Mouse (Mus musculus) stomach, embryonic 15.5 days (tissue): ENCODE data around the gene Gm45233. TPM values are rescaled to one million over a fixed set of nuclear protein-coding genes. Genes with fewer than 3 reads are reported as not detected.
"Not testable (repeated sequence)": the region's sequence is repeated elsewhere in the genome, so short reads cannot be mapped to it uniquely, and the experiment has no call there.

Experiments
- ATAC-seq: fragments of 200-750 bp; cut with Nextera tagmentation; 2 replicates; pipeline ENCODE4 v1.8.0; 2017; ENCODE audit warnings: low read depth, moderate number of reproducible peaks, moderate TSS enrichment; ENCODE audit not compliant: insufficient read depth, low FRiP score
- H3K27ac ChIP-seq: fragments of 300-500 bp; sonication (generic); 2 replicates; pipeline ENCODE4 v1.5.1; 2015; ENCODE audit warnings: mild to moderate bottlenecking, inconsistent platforms
- H3K27me3 ChIP-seq: fragments of 300-500 bp; sonication (generic); replicated peaks from 2 replicates; pipeline ENCODE4 v1.6.1; 2015; ENCODE audit warnings: inconsistent platforms
- H3K36me3 ChIP-seq: fragments of 300-500 bp; sonication (generic); 2 replicates; pipeline ENCODE4 v1.6.1; 2015; ENCODE audit warnings: inconsistent platforms
- H3K4me1 ChIP-seq: fragments of 300-500 bp; sonication (generic); 2 replicates; pipeline ENCODE4 v1.6.1; 2015; ENCODE audit warnings: inconsistent platforms
- H3K4me2 ChIP-seq: fragments of 300-500 bp; sonication (generic); 2 replicates; pipeline ENCODE4 v1.6.1; 2015; ENCODE audit warnings: mild to moderate bottlenecking, inconsistent platforms
- H3K4me3 ChIP-seq: fragments of 300-500 bp; sonication (generic); replicated peaks from 2 replicates; pipeline ENCODE4 v1.5.1; 2015; ENCODE audit warnings: inconsistent platforms
- H3K9ac ChIP-seq: fragments of 300-500 bp; sonication (generic); 2 replicates; pipeline ENCODE4 v1.6.1; 2015; ENCODE audit warnings: inconsistent platforms
- H3K9me3 ChIP-seq: fragments of 300-500 bp; sonication (generic); 2 replicates; pipeline ENCODE4 v1.6.1; 2016; ENCODE audit warnings: inconsistent platforms
- WGBS: fragments of 180-500 bp; shearing (Covaris S2); methylation state at CpG from one replicate; pipeline ENCODE4 v1.1.7; 2015; 5-methylcytosine and 5-hydroxymethylcytosine counted together
- polyA plus RNA-seq: library from polyadenylated mRNA; unstranded; fragments of >200 nt; fragmentation: Nextera tagmentation; extraction: Ambion mirVana; gene quantifications from 2 replicates; pipeline ENCODE4 v1.2.1, GENCODE M21; 2015

The Gm45233 gene
- 0.96 and 1.1 TPM in 2 replicates for polyA plus RNA-seq

GRCm38 (mm10) chr7:43443917-43444293 is at the start of gene Gm45233, which contains the start of gene Etfb:
Gene Gm45233 (plus strand): TSS chr7:43444128.
Gene Etfb (plus strand): TSS chr7:43444083.
- ATAC-seq: peak; percentile 97
- H3K27ac ChIP-seq: peak within 1 kb of the TSS; percentile 100
- peak within 1 kb of the TSS; percentile 62 for H3K4me3 ChIP-seq
- WGBS: under 1% methylated on average over 27 of the region's 27 CpGs
- peak within 1 kb of the TSS; percentile 56; the same call in 1 of the 2 replicates for H3K9ac ChIP-seq
- H3K4me1 ChIP-seq: peaks cover 14% of the 10 kb centered on the region
- H3K27me3 ChIP-seq: no peaks in the 10 kb centered on the region
- peak within 1 kb of the TSS; percentile 89 for H3K4me2 ChIP-seq
- no peaks in the 10 kb centered on the region for H3K36me3 ChIP-seq
- H3K9me3 ChIP-seq: no peaks in the 10 kb centered on the region

GRCm38 (mm10) chr7:43399501-43399900 is 44.4 kb upstream of the Gm45233 start:
- Histone ChIP-seq H3K9ac (no peak overlapping the region), H3K4me3 (no peak overlapping the region), H3K9me3 (no peaks in the 10 kb centered on the region), H3K27ac (no peak overlapping the region), H3K36me3 (no peaks in the 10 kb centered on the region), H3K4me1 (no peaks in the 10 kb centered on the region), H3K4me2 (no peak overlapping the region), H3K27me3 (no peaks in the 10 kb centered on the region)
- 85% methylated on average over 2 of the region's 2 CpGs for WGBS
- ATAC-seq: no peak

GRCm38 (mm10) chr7:43402718-43403117 is 41.2 kb upstream of the Gm45233 start:
- Histone ChIP-seq H3K9me3 (no peaks in the 10 kb centered on the region), H3K27ac (no peak overlapping the region), H3K9ac (no peak overlapping the region), H3K27me3 (no peaks in the 10 kb centered on the region), H3K4me3 (no peak overlapping the region), H3K4me1 (no peaks in the 10 kb centered on the region), H3K4me2 (no peak overlapping the region), H3K36me3 (no peaks in the 10 kb centered on the region)
- 19% methylated on average over 2 of the region's 2 CpGs for WGBS
- no peak for ATAC-seq

DNA sequence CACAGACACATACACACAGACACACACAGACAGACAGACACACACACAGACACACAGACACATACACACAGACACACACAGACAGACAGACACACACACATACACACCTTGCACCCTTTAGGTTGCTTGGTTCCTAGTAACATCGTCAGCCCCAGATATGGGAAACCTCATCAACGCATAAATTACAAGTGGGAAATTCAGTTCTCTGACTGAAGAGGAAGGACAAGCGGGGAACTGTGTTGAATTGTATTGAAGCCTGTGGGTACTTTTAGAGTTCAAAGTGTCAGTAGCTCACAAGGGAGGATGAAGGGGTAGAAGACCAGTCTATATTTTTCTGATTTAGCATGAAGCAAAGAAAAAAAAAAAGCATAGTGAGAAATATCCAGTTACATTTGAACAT is 36.4 kb upstream of the Gm45233 start:
- no peak overlapping the region for H3K9ac ChIP-seq
- H3K4me1 ChIP-seq: no peaks in the 10 kb centered on the region
- no peaks in the 10 kb centered on the region for H3K27me3 ChIP-seq
- ATAC-seq: no peak
- no peaks in the 10 kb centered on the region for H3K36me3 ChIP-seq
- H3K4me2 ChIP-seq: no peak overlapping the region
- H3K9me3 ChIP-seq: no peaks in the 10 kb centered on the region
- H3K4me3 ChIP-seq: no peak overlapping the region
- H3K27ac ChIP-seq: no peak overlapping the region
- WGBS: 77% methylated on average over 3 of the region's 3 CpGs

- Histone ChIP-seq H3K9ac (no peak within 1 kb of the TSS), H3K4me2 (no peak within 1 kb of the TSS), H3K27me3 (no peaks in the 10 kb centered on the region), H3K9me3 (no peaks in the 10 kb centered on the region), H3K36me3 (no peaks in the 10 kb centered on the region), H3K27ac (no peak within 1 kb of the TSS), H3K4me3 (no peak within 1 kb of the TSS), H3K4me1 (no peaks in the 10 kb centered on the region)
- 76% methylated on average over 4 of the region's 4 CpGs for WGBS
- ATAC-seq: no peak
Observed at GRCm38 (mm10) chr7:43408131-43408553, 35.8 kb upstream of the Gm45233 start, which contains the start of gene Siglecg. Gene Siglecg (plus strand): TSS chr7:43408204.

GRCm38 (mm10) chr7:43409084-43409483 is 34.8 kb upstream of the Gm45233 start:
- no peak overlapping the region for H3K9ac ChIP-seq
- H3K27me3 ChIP-seq: no peaks in the 10 kb centered on the region

DNA sequence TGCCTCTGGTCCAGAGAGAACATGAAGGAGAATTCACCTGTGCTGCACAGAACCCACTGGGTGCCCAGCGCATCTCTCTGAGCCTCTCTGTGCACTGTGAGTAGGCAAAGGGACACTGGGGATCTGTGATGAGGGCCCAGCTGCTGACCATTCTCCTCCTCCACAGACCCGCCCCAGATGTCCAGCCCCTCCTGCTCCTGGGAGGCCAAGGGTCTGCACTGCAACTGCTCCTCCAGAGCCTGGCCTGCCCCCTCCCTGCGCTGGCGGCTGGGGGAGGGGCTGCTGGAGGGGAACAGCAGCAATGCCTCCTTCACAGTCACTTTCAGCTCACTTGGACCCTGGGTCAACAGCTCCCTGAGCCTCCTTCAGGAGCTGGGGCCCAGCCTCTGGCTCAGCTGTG is 32.2 kb upstream of the Gm45233 start:
- H3K27ac ChIP-seq, H3K4me1 ChIP-seq, H3K9me3 ChIP-seq, H3K36me3 ChIP-seq, H3K9ac ChIP-seq, H3K4me2 ChIP-seq, ATAC-seq, H3K27me3 ChIP-seq, H3K4me3 ChIP-seq: not testable (repeated sequence)
- 34% methylated on average over 4 of the region's 4 CpGs for WGBS

More at GRCm38 (mm10) chr7:43409084-43409483, 34.8 kb upstream of the Gm45233 start:
- Histone ChIP-seq H3K36me3 (no peaks in the 10 kb centered on the region), H3K9me3 (no peaks in the 10 kb centered on the region), H3K27ac (no peak overlapping the region), H3K4me3 (no peak overlapping the region), H3K4me2 (no peak overlapping the region), H3K4me1 (no peaks in the 10 kb centered on the region)
- 68% methylated on average over 3 of the region's 3 CpGs for WGBS
- ATAC-seq: no peak

- Histone ChIP-seq H3K36me3 (no peaks in the 10 kb centered on the region), H3K27ac (no peak overlapping the region), H3K4me1 (no peaks in the 10 kb centered on the region), H3K4me3 (no peak overlapping the region), H3K9me3 (no peaks in the 10 kb centered on the region), H3K4me2 (no peak overlapping the region), H3K27me3 (no peaks in the 10 kb centered on the region), H3K9ac (no peak overlapping the region)
- ATAC-seq: no peak
- WGBS: 83% methylated on average over 10 of the region's 10 CpGs
Observed at GRCm38 (mm10) chr7:43417298-43417697, 26.6 kb upstream of the Gm45233 start.

- no peak overlapping the region; the same call in 1 of the 2 replicates for H3K4me2 ChIP-seq
- no peaks in the 10 kb centered on the region for H3K36me3 ChIP-seq
- no peaks in the 10 kb centered on the region for H3K27me3 ChIP-seq
- WGBS: 7% methylated on average over 11 of the region's 11 CpGs
- no peaks in the 10 kb centered on the region for H3K9me3 ChIP-seq
- H3K4me3 ChIP-seq: no peak overlapping the region
- H3K9ac ChIP-seq: no peak overlapping the region
- ATAC-seq: peak; percentile 83
- no peaks in the 10 kb centered on the region for H3K4me1 ChIP-seq
- H3K27ac ChIP-seq: no peak overlapping the region
Observed at GRCm38 (mm10) chr7:43422995-43423617, 20.8 kb upstream of the Gm45233 start.

GRCm38 (mm10) chr7:43423991-43424625 is 19.8 kb upstream of the Gm45233 start:
- H3K9me3 ChIP-seq: no peaks in the 10 kb centered on the region
- H3K27ac ChIP-seq: no peak overlapping the region
- no peak overlapping the region for H3K4me2 ChIP-seq
- WGBS: 55% methylated on average over 3 of the region's 3 CpGs
- no peak overlapping the region for H3K9ac ChIP-seq
- ATAC-seq: no peak
- H3K27me3 ChIP-seq: no peaks in the 10 kb centered on the region
- no peaks in the 10 kb centered on the region for H3K4me1 ChIP-seq
- H3K4me3 ChIP-seq: no peak overlapping the region
- no peaks in the 10 kb centered on the region for H3K36me3 ChIP-seq

GRCm38 (mm10) chr7:43427406-43427805 is 16.5 kb upstream of the Gm45233 start, which contains the start of gene Lim2:
Gene Lim2 (plus strand): TSS chr7:43427670.
- ATAC-seq: no peak
- WGBS: 82% methylated on average over 8 of the region's 8 CpGs

DNA sequence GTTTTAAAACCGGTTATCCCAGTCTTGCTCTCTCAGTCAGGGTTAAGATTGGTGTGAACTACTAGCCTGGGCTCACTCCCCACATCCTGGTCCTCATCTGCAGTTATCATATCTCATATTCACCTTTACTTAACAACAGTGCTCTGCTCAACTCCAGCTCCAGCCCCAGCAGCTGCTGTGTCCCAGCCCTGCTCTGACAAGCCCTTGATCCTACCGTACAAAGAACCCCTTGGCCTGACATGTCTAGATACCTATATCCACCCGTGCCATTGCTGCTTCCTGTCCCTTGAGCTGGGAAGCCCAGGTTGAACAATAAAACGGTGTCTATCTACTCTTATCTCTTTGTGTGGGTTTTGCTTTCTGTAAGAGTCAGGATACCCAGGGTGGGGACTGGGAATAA is 14.4 kb upstream of the Gm45233 start:
- Histone ChIP-seq H3K36me3 (no peaks in the 10 kb centered on the region), H3K9ac (no peak overlapping the region), H3K9me3 (no peaks in the 10 kb centered on the region), H3K4me3 (no peak overlapping the region), H3K4me2 (no peak overlapping the region), H3K27me3 (no peaks in the 10 kb centered on the region), H3K4me1 (no peaks in the 10 kb centered on the region), H3K27ac (no peak overlapping the region)
- 44% methylated on average over 4 of the region's 4 CpGs for WGBS
- no peak for ATAC-seq

More at GRCm38 (mm10) chr7:43427406-43427805, 16.5 kb upstream of the Gm45233 start, which contains the start of gene Lim2:
- H3K27me3 ChIP-seq: no peaks in the 10 kb centered on the region
- H3K9ac ChIP-seq: no peak within 1 kb of the TSS
- H3K4me2 ChIP-seq: no peak within 1 kb of the TSS
- no peaks in the 10 kb centered on the region for H3K9me3 ChIP-seq
- H3K4me3 ChIP-seq: no peak within 1 kb of the TSS
- no peak within 1 kb of the TSS for H3K27ac ChIP-seq
- no peaks in the 10 kb centered on the region for H3K4me1 ChIP-seq
- H3K36me3 ChIP-seq: no peaks in the 10 kb centered on the region
